ENCODE assay signal across 25 mouse cellular contexts in genomic region chr1:47051109-47051508, GRCm38 (mm10).
DNase-seq lines count a peak whose midpoint lies in the region; ATAC-seq and TF ChIP-seq lines count a peak whose summit lies in the region.
"Had no signal": no experiment of that assay in that cellular context is flagged by ENCODE, and none has a peak within 500 bp of the region (broad histone marks: within the 10 kb centered on the region; RNA-seq: fewer than 3 reads in every experiment).

No protein-coding gene starts in this region.

- no peak overlapping the region for H3K4me3 ChIP-seq in left cerebral cortex, adult 2 months
- H3K4me3 ChIP-seq: embryonic facial prominence, embryonic 12.5 days; forebrain, embryonic 12.5 days; heart, adult 2 months; heart, embryonic 15.5 days; hindbrain, embryonic 13.5 days had no signal

- no peak for DNase-seq in frontal cortex, postnatal 10 days (ENCODE audit: low spot score in 2 of 2)
- no peak for DNase-seq in left cerebral cortex, adult 2 months (ENCODE audit: extremely low spot score in 1 of 2, low spot score in 2 of 2)
- no peak for DNase-seq in left cerebral cortex, postnatal 10 days (ENCODE audit: extremely low spot score in 1 of 2, low spot score in 2 of 2)
- peak; percentile 89 for DNase-seq in Muller cell, postnatal 12 days (ENCODE audit: inconsistent ontology term)
- DNase-seq in left cerebral cortex, postnatal 14 days (ENCODE audit: low spot score in 2 of 2) = peak; percentile 2 to 22
- no peak for DNase-seq in c-Kit-positive CD71-positive TER-119-positive erythroid progenitor cells, embryonic 14.5 days (ENCODE audit: low spot score)
- no peak for DNase-seq in urinary bladder, adult 18-20 months (ENCODE audit: low spot score in 2 of 2)
- DNase-seq: adrenal gland, postnatal 14 days; B cell, adult 2 months; cerebellum, adult 11 months; cerebellum, adult 8-10 months; cerebellum, postnatal 14 days; gastrocnemius, postnatal 10 days; heart, adult 2 months; heart, postnatal 14 days had no signal

- no peak for TF ChIP-seq CTCF in left cerebral cortex, adult 2 months (IDR thresholded peaks at IDR 0.05)

- intact Hi-C loops in left cerebral cortex, adult 2 months (cut with DNase I) = loop anchor here (1.0 to 5.0 kb wide), 3 partner anchors 51 to 142 kb away; no protein-coding TSS in a partner anchor
- intact Hi-C loops in left cerebral cortex, postnatal 10 days (cut with DNase I) = no loop called here
- intact Hi-C loops in left cerebral cortex, postnatal 14 days (cut with DNase I) = no loop called here

- peak overlapping the region; percentile 67; the same call in 1 of the 2 replicates for H3K27ac ChIP-seq in left cerebral cortex, adult 2 months
- H3K27ac ChIP-seq: embryonic facial prominence, embryonic 12.5 days; forebrain, embryonic 12.5 days; heart, adult 2 months; heart, embryonic 15.5 days; hindbrain, embryonic 13.5 days; hindbrain, postnatal 0 days had no signal

- peak; percentile 97 for ATAC-seq in frontal cortex, adult (ENCODE audit: low TSS enrichment)
- ATAC-seq: activated CD4-positive, CD25-positive, alpha-beta regulatory T cell, adult 4 months; CD4-positive, CD25-positive, alpha-beta regulatory T cell, adult 4 months; forebrain, embryonic 16.5 days; hindbrain, postnatal 0 days; Patski had no signal

Comparison
In these comparisons a context has a peak if more than half of its experiments do, and no peak if none do; other contexts are left out.
1. DNase-seq: peak in Muller cell, postnatal 12 days (single experiment) and left cerebral cortex, postnatal 14 days (2 of 2); none in frontal cortex, postnatal 10 days (0 of 2), left cerebral cortex, adult 2 months (0 of 2), left cerebral cortex, postnatal 10 days (0 of 2), c-Kit-positive CD71-positive TER-119-positive erythroid progenitor cells, embryonic 14.5 days (single experiment) and urinary bladder, adult 18-20 months (0 of 2).